Mouse (Mus musculus) monocyte, adult 2 months (primary cell): ENCODE measurements around the gene Cenpj.

Experiments
- DNase-seq, 2 experiments: peaks; one replicate each; pipeline ENCODE4 v3.0.0; 2022; ENCODE audit warnings: low spot score in 2 of 2, low read depth in 1 of 2

Cenpj gene

DNA sequence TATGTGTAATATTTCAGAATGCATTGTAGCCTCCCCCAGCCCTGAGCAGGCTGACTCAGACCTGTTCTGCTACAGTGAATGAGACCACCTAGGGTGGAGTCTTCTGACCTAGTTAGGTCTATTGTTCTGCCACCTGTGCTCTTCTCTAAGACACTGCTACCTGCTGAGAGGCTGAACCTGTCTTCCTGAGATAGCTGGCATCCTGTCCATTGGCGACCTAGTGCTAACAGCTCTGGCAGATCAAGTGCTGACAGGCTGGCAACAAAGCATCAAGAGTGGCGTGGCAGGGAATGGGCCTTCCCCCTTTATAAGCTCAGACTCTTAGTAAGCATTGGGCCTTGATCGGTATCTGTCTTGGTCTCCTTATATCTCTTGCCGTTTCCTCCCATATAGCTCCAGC is 24.3 kb downstream of the Cenpj start:
- DNase-seq, result no peak

DNA sequence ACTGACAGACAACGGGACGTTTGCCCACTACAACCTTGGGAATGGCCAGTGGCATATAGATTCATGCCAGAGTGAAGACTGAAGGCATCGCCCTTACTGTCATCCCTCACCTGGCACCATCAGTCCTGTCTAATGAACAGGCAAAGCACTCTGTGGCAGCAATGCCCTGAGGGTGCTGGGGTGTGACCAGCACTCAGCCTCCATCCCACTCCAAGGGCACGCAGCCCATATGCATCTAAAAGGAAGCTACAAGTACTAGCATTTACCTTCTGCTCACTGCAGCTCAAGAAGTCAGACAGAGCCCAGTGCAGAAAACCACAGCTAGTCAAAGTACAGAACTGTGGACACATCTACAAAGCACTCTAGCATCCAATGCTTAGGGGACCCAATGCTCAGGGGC is 29.7 kb downstream of the Cenpj start:
- DNase-seq, result no peak

GRCm38 (mm10) chr14:56544946-56545345 is 30.3 kb downstream of the Cenpj start:
- DNase-seq, result no peak

GRCm38 (mm10) chr14:56530788-56531187 is 44.4 kb downstream of the Cenpj start:
- DNase-seq, result no peak

GRCm38 (mm10) chr14:56514775-56515174 is 60.5 kb downstream of the Cenpj start:
- DNase-seq, result no peak

DNA sequence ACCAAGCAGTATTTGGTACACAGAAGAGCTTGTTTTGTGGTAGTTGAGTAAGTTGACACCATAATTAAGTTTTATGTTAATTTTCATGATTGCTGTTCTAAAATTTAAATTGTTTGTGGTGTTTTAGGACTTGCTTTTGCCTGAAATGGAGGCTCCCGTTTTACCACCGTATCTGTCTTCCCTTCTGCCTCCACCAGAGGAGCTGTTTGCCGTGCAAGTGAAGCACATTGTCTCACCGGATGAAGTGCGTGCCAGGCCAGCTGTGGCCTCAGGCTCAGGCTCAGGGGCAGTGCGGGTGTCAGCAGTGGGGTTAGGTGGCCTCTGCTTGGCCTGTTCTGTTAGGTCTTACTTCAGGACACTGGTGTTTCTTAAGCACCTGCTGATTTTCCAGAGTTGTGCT is 63.1 kb downstream of the Cenpj start:
- no peak for DNase-seq

- no peak for DNase-seq
Measured at GRCm38 (mm10) chr14:56506743-56507142, 68.5 kb downstream of the Cenpj start.

- no peak for DNase-seq
Measured at GRCm38 (mm10) chr14:56502407-56502806, 72.8 kb downstream of the Cenpj start.

DNA sequence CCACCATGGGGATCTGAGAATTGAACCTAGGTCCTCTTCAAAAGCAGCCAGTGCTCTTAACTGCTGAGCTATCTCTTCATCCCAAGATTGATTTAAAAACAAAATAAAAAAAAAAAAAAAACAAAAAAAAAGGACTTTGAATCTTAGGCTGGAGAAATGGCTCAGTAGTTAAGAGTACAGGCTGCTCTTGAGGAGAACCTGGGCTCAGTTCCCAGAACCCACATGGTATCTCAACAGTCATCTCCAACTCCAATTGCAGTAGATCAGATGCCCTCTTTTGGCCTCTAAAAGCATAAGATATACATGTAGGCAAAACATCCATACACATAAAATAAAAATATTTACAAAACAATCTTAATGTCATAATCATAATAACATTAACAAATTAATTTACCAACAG is 85.4 kb downstream of the Cenpj start:
- DNase-seq, result no peak
